Mouse (Mus musculus): Measurements from ENCODE around the gene Pea15a.

DNA sequence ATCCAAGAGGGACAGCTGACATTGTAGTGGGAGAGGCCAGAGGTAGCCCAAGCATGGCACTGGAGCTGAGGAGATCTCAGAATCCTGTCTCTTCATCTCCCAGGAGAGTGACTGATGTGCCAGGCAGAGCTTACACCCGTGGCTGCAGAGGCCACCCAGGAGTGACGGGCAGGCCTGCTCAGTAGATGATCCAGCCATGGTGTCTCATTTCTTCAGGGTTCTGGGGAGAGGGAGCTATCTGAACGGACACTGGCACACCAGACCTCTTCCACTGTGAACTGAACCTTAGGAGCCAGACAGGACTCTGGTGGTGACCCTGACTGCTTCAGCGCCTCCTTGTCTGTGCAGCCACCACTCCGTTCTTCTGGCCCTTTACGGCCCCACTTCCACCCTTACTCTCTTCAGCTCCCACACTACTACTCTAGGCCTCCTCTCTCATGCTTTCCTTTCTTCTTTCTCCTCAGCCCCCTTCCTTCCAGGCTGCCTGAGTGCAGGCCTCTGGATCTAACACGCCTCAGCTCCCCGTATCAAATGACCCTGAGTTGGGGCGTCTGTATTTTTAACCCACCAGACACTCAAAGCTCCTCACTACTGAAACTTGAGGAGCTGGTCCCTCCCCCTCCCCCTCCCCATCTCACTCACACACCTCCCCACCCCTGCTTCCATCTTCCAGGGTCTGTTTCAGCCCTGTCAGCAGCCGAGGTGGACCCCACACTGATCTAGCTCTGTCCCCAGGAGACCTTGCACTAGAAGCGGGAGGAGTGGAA lies 14.9 kb upstream of the Pea15a start:
- TF ChIP-seq GATA1 (IDR thresholded peaks at IDR 0.05; ENCODE audit: low read length) (no peak), TAL1 (IDR thresholded peaks at IDR 0.05; ENCODE audit: low read length) (no peak)

Data from erythroblast, embryonic 14.5 days (primary cell).